Mouse (Mus musculus) liver, postnatal 0 days (tissue): Measurements from ENCODE around the gene Elf2. TPM values are rescaled to one million over a fixed set of nuclear protein-coding genes. Genes with fewer than 3 reads are reported as not detected.
A peak's percentile ranks its signal among the peaks of the same experiment; 100 is the strongest.

Experiments
- ATAC-seq: fragments of 200-750 bp; cut with Nextera tagmentation; 2 replicates; pipeline ENCODE4 v1.8.0; 2017; ENCODE audit warnings: mild to moderate bottlenecking, moderate library complexity
- DNase-seq: peaks from one replicate; pipeline ENCODE4 v3.0.0-alpha.2; 2016
- H3K27ac ChIP-seq: fragments of 300-500 bp; sonication (generic); 2 replicates; pipeline ENCODE4 v1.5.1; 2014; ENCODE audit warnings: antibody characterized with exemption, moderate library complexity, mild to moderate bottlenecking, low read depth
- H3K27me3 ChIP-seq: fragments of 300-500 bp; sonication (generic); 2 replicates; pipeline ENCODE4 v1.6.1; 2014; ENCODE audit warnings: low read length, control low read depth, mixed read lengths; ENCODE audit not compliant: insufficient read depth
- H3K36me3 ChIP-seq: fragments of 300-500 bp; sonication (generic); replicated peaks from 2 replicates; pipeline ENCODE4 v1.6.1; 2014; ENCODE audit warnings: mild to moderate bottlenecking, control low read depth, low read length, moderate library complexity, mixed read lengths; ENCODE audit not compliant: insufficient read depth
- H3K4me1 ChIP-seq: fragments of 300-500 bp; sonication (generic); 2 replicates; pipeline ENCODE4 v1.6.1; 2014; ENCODE audit warnings: antibody characterized with exemption, mild to moderate bottlenecking, control low read depth; ENCODE audit not compliant: insufficient read depth
- H3K4me2 ChIP-seq: fragments of 300-500 bp; sonication (generic); 2 replicates; pipeline ENCODE4 v1.6.1; 2014; ENCODE audit warnings: low read depth, mild to moderate bottlenecking, low read length, moderate library complexity, mixed read lengths
- H3K4me3 ChIP-seq: fragments of 300-500 bp; sonication (generic); 2 replicates; pipeline ENCODE4 v1.5.1; 2014; ENCODE audit warnings: low read depth, low read length
- H3K9ac ChIP-seq: fragments of 300-500 bp; sonication (generic); replicated peaks from 2 replicates; pipeline ENCODE4 v1.6.1; 2014; ENCODE audit warnings: mild to moderate bottlenecking, moderate library complexity
- H3K9me3 ChIP-seq: fragments of 300-500 bp; sonication (generic); 2 replicates; pipeline ENCODE4 v1.6.1; 2016; ENCODE audit warnings: mild to moderate bottlenecking, control low read depth, low read length, mixed read lengths
- CTCF ChIP-seq: sonication (generic); IDR thresholded peaks from 2 replicates; pipeline ENCODE4 v1.5.1; 2016; ENCODE audit warnings: antibody characterized with exemption, low read depth
- EP300 ChIP-seq: IDR thresholded peaks from 2 replicates; pipeline ENCODE4 v1.6.1; 2016; ENCODE audit warnings: antibody characterized with exemption, low read depth, mild to moderate bottlenecking
- WGBS: fragments of 180-500 bp; shearing (Covaris S2); extraction: QIAGEN DNeasy Blood & Tissue Kit; methylation state at CpG from one replicate; pipeline ENCODE4 v1.1.7; 2014; ENCODE audit not compliant: insufficient replicate concordance; 5-methylcytosine and 5-hydroxymethylcytosine counted together
- polyA plus RNA-seq: library from polyadenylated mRNA; unstranded; fragments of >200 nt; fragmentation: Nextera tagmentation; extraction: Ambion mirVana; gene quantifications from 2 replicates; pipeline ENCODE4 v1.2.1, GENCODE M21; 2015

Gene Elf2
- polyA plus RNA-seq, 1 experiment from 2014 or later = 22.1 TPM

GRCm38 (mm10) chr3:51364703-51365516, 24.4 kb upstream of the Elf2 start:
- Histone ChIP-seq H3K27ac (peak overlapping the region; percentile 31; the same call in 1 of the 2 replicates), H3K9me3 (no peaks in the 10 kb centered on the region), H3K4me3 (peak overlapping the region; percentile 44), H3K36me3 (no peaks in the 10 kb centered on the region), H3K27me3 (no peaks in the 10 kb centered on the region), H3K4me2 (peak overlapping the region; percentile 81), H3K4me1 (peaks cover 8% of the 10 kb centered on the region), H3K9ac (peak overlapping the region; percentile 44; the same call in 1 of the 2 replicates)
- ATAC-seq = peak; percentile 92
- DNase-seq = peak; percentile 80
- peak; percentile 93 for TF ChIP-seq CTCF
- peak; percentile 61; the same call in 1 of the 2 replicates for TF ChIP-seq EP300
- 5% methylated on average over 31 of the region's 31 CpGs for WGBS

- no peak overlapping the region for H3K4me2 ChIP-seq
- H3K4me1 ChIP-seq = peaks cover 18% of the 10 kb centered on the region
These were observed 20.6 kb upstream of the Elf2 start for GRCm38 (mm10) chr3:51361066-51361465.

GRCm38 (mm10) chr3:51359558-51360307, 19.3 kb upstream of the Elf2 start:
- WGBS = 39% methylated on average over 14 of the region's 14 CpGs
- H3K9ac ChIP-seq = no peak overlapping the region
- no peaks in the 10 kb centered on the region for H3K27me3 ChIP-seq
- ATAC-seq (no peak), DNase-seq (no peak)
- H3K4me3 ChIP-seq = no peak overlapping the region
- H3K27ac ChIP-seq = no peak overlapping the region
- H3K4me1 ChIP-seq = peaks cover 12% of the 10 kb centered on the region
- peak overlapping the region; percentile 96 for H3K4me2 ChIP-seq
- TF ChIP-seq CTCF (no peak), EP300 (no peak)
- H3K36me3 ChIP-seq = no peaks in the 10 kb centered on the region
- no peaks in the 10 kb centered on the region for H3K9me3 ChIP-seq

More at GRCm38 (mm10) chr3:51361066-51361465, 20.6 kb upstream of the Elf2 start:
- no peak for DNase-seq
- H3K4me3 ChIP-seq = no peak overlapping the region
- no peak overlapping the region for H3K9ac ChIP-seq
- no peaks in the 10 kb centered on the region for H3K36me3 ChIP-seq
- ATAC-seq = no peak
- WGBS = 50% methylated on average over 9 of the region's 9 CpGs
- H3K9me3 ChIP-seq = no peaks in the 10 kb centered on the region
- TF ChIP-seq EP300 (no peak), CTCF (no peak)
- no peak overlapping the region for H3K27ac ChIP-seq
- H3K27me3 ChIP-seq = no peaks in the 10 kb centered on the region

GRCm38 (mm10) chr3:51358660-51359557, 18.4 kb upstream of the Elf2 start:
- TF ChIP-seq CTCF (no peak), EP300 (no peak)

GRCm38 (mm10) chr3:51358181-51358580, 17.7 kb upstream of the Elf2 start:
- Histone ChIP-seq H3K9ac (no peak overlapping the region), H3K4me1 (peaks cover 10% of the 10 kb centered on the region)

More at GRCm38 (mm10) chr3:51358660-51359557, 18.4 kb upstream of the Elf2 start:
- H3K36me3 ChIP-seq = no peaks in the 10 kb centered on the region
- H3K27ac ChIP-seq = peak overlapping the region; percentile 69
- DNase-seq (peak; percentile 83), ATAC-seq (peak; percentile 77)
- H3K27me3 ChIP-seq = no peaks in the 10 kb centered on the region
- H3K4me2 ChIP-seq = peak overlapping the region; percentile 96
- H3K4me1 ChIP-seq = peaks cover 10% of the 10 kb centered on the region
- WGBS = under 1% methylated on average over 50 of the region's 50 CpGs
- H3K9me3 ChIP-seq = no peaks in the 10 kb centered on the region
- peak overlapping the region; percentile 66 for H3K4me3 ChIP-seq
- H3K9ac ChIP-seq = peak overlapping the region; percentile 69

More at GRCm38 (mm10) chr3:51358181-51358580, 17.7 kb upstream of the Elf2 start:
- peak overlapping the region; percentile 96 for H3K4me2 ChIP-seq
- peak overlapping the region; percentile 66 for H3K4me3 ChIP-seq
- DNase-seq = peak; percentile 80
- TF ChIP-seq CTCF (no peak), EP300 (no peak)
- H3K27ac ChIP-seq = no peak overlapping the region
- H3K9me3 ChIP-seq = no peaks in the 10 kb centered on the region
- peak; percentile 52 for ATAC-seq
- 2% methylated on average over 15 of the region's 15 CpGs for WGBS
- no peaks in the 10 kb centered on the region for H3K36me3 ChIP-seq
- no peaks in the 10 kb centered on the region for H3K27me3 ChIP-seq
